Mouse (Mus musculus) heart, adult 2 months (tissue): ENCODE measurements at regions not wholly inside any gene's neighbourhood (a gene's known extent, or its start where the extent isn't known, plus 50 kb on each side); places are given as distances from the start of the nearest gene placed in this dataset.

Experiments used
- CTCF ChIP-seq: fragments of 200-600 bp; IDR thresholded peaks from 2 replicates; pipeline ENCODE4 v1.8.1; 2022; ENCODE audit warnings: antibody characterized with exemption, mild to moderate bottlenecking, moderate library complexity
- EP300 ChIP-seq: fragments of 200-500 bp; IDR thresholded peaks from 2 replicates; pipeline ENCODE4 v1.6.1; 2011; ENCODE audit warnings: low read depth, low read length, control low read depth; ENCODE audit not compliant: insufficient read depth
- POLR2A ChIP-seq: fragments of 200-500 bp; IDR thresholded peaks from 2 replicates; pipeline ENCODE4 v1.6.1; 2011; ENCODE audit warnings: mild to moderate bottlenecking, low read depth, low read length, control low read depth; ENCODE audit not compliant: insufficient read depth

DNA sequence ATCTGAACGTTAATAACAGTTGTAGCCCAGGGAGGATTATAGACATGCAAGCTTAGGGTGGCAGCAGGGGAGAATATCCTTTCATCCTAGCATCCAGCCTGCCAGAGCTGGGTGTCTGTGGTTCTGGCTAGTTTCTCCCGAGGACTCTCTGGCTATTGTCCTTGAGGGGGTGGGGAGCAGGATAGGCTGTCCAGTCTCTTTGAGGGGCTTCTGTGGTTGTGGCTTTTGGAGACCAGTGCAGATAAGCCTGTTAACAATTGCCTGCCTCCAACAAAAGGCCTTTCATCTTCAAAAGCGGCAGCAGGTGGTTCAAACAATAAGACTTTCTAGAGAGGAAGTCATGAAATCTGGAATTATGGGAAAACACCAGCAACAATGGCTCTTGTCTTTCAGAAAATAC lies 507.2 kb upstream of the Vstm2b start:
- no peak for TF ChIP-seq EP300
- no peak for TF ChIP-seq POLR2A
- no peak for TF ChIP-seq CTCF
